Mouse (Mus musculus): ENCODE data around the gene Cd300c. TPM values are rescaled to one million over a fixed set of nuclear protein-coding genes. Genes with fewer than 3 reads are reported as not detected.
"Not testable (repeated sequence)": the region's sequence is repeated elsewhere in the genome, so short reads cannot be mapped to it uniquely, and the experiment has no call there.

The Cd300c gene
- polyA plus RNA-seq (2016; fragmentation: Nextera tagmentation; extraction: Ambion mirVana) = not detected in 2 replicates

DNA sequence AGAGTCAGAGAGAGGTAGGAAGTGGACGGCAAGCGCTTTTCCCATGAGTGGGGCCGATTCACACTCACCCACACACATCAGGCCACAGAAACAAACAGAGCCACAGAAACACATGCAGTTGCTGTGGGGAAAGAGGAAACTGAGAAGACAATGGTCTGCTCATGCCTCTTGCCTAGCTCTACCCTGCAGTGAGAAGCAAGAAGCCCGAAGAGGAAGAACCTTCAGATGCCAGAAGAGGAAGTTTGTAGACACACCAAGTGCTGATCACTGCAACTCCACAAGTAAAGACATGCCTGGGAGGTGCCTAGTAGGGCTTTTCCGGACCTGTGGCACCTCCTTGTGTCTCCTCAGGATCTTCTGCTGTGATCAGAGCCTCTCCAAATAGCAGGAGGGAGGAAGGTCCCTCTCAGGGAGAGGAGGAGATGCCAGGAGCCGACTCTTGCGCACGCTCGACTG lies at the start of gene Cd300c:
Gene Cd300c, minus strand, starts transcription at position 406 of the 456 bp plus-strand sequence.
- no peak for ATAC-seq (ENCODE audit: insufficient number of reproducible peaks, low FRiP score)
- H3K4me3 ChIP-seq = no peak within 1 kb of the TSS
- H3K9ac ChIP-seq = no peak within 1 kb of the TSS
- 82% methylated on average over 9 of the region's 9 CpGs for WGBS
- H3K4me2 ChIP-seq = no peak within 1 kb of the TSS
- H3K9me3 ChIP-seq (replicated peaks) = peaks cover 10% of the 10 kb centered on the region; the same call in 1 of the 2 replicates
- no peaks in the 10 kb centered on the region for H3K27me3 ChIP-seq (replicated peaks)
- H3K4me1 ChIP-seq (replicated peaks) = peaks cover 6% of the 10 kb centered on the region
- H3K36me3 ChIP-seq = no peaks in the 10 kb centered on the region
- no peak within 1 kb of the TSS for H3K27ac ChIP-seq (ENCODE audit: poor library complexity, severe bottlenecking)

DNA sequence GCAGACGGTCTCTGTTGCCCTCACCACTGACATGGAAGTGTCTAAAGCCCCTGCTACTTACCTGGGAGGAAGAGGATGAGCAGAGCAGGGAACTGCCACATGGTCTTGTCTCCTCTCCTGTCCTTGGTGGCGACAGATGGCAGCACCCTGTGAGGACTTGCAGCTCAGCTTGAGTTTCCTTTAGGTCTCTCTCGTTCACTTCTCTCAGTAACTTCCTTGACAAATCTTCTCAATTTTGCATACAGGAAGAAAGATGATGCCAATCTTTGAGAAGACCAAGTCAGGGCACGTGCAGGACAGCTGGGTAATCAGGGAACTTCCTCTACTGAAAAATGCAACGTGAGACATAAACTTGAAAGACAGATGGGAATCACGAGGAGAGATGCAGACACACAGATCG lies 47.1 kb upstream of the Cd300c start, which contains the start of gene Cd300ld2:
Gene Cd300ld2, minus strand, starts transcription at position 101 of the 400 bp plus-strand sequence.
- not testable (repeated sequence) for H3K4me1 ChIP-seq (replicated peaks); H3K27me3 ChIP-seq (replicated peaks); H3K4me2 ChIP-seq; H3K27ac ChIP-seq (ENCODE audit: poor library complexity, severe bottlenecking); H3K36me3 ChIP-seq; H3K4me3 ChIP-seq; H3K9ac ChIP-seq; ATAC-seq (ENCODE audit: insufficient number of reproducible peaks, low FRiP score); H3K9me3 ChIP-seq (replicated peaks)
- no CpG with 5 or more reads among the region's 7 CpGs for WGBS

DNA sequence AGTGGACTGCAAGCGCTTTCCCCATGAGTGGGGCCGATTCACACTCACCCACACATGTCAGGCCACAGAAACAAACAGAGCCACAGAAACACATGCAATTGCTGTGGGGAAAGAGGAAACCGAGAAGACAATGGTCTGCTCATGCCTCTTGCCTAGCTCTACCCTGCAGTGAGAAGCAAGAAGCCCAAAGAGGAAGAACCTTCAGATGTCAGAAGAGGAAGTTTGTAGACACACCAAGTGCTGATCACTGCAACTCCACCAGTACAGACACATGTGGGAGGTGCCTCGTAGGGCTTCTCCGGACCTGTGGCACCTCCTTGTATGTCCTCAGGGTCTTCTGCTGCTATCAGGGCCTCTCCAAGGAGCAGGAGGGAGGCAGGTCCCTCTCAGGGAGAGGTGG lies 35.1 kb upstream of the Cd300c start:
- Histone ChIP-seq H3K27ac (ENCODE audit: poor library complexity, severe bottlenecking) (no peak overlapping the region), H3K4me2 (no peak overlapping the region), H3K4me3 (no peak overlapping the region), H3K9me3 (replicated peaks) (no peaks in the 10 kb centered on the region), H3K27me3 (replicated peaks) (peaks cover 4% of the 10 kb centered on the region; the same call in 1 of the 2 replicates), H3K36me3 (no peaks in the 10 kb centered on the region), H3K4me1 (replicated peaks) (no peaks in the 10 kb centered on the region), H3K9ac (no peak overlapping the region)
- WGBS = 75% methylated on average over 5 of the region's 5 CpGs
- ATAC-seq (ENCODE audit: insufficient number of reproducible peaks, low FRiP score) = no peak

DNA sequence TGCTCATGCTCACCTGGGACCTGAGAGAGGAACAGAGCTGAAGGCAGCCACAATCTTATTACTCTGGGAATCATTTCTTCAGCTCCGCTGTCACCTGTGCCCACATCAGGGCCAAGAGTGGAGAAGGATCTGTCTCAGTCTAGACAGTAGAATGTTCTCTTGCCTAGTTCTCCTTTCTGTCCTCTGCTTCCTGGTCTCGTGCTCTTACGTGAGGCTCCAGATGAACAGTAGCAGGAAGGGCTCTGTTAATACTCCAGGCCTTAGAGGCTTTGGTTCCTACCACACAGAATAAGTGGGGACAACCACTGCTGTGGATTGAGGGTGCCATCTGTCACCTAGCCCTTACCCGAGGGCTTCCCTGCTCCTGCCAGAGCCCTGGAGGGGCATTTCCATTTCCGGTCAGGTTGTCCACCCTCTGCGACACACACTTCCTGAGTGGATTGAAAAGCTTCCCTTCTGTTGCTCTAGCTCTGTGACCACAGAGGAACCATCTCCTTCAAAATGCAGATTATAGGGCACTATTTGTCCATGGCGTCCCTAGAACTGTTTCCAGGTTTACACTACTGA lies 32.6 kb upstream of the Cd300c start, which contains the start of gene Cd300c2:
Gene Cd300c2, minus strand, starts transcription at position 407 of the 567 bp plus-strand sequence.
- Histone ChIP-seq H3K27me3 (replicated peaks) (peaks cover 13% of the 10 kb centered on the region; the same call in 1 of the 2 replicates), H3K9ac (no peak within 1 kb of the TSS), H3K4me1 (replicated peaks) (no peaks in the 10 kb centered on the region), H3K9me3 (replicated peaks) (no peaks in the 10 kb centered on the region), H3K36me3 (no peaks in the 10 kb centered on the region), H3K4me2 (no peak within 1 kb of the TSS), H3K27ac (ENCODE audit: poor library complexity, severe bottlenecking) (no peak within 1 kb of the TSS), H3K4me3 (no peak within 1 kb of the TSS)
- 67% methylated on average over 7 of the region's 7 CpGs for WGBS
- ATAC-seq (ENCODE audit: insufficient number of reproducible peaks, low FRiP score) = no peak

DNA sequence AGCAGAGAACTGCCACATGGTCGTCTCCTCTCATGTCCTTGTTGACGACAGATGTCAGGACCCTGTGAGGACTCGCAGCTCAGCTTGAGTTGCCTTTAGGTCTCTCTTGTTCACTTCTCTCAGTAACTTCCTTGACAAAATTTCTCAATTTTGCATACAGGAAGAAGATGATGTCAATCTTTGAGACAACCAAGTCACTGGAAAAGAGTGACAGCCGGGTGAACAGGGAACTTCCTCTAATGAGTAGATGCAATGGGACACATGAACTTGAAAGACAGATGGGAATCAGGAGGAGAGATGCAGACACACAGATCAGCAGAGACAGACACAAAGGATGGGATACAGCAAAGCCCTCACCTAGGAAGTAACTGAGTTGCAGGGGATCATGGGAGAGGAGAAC lies 20.8 kb upstream of the Cd300c start, which contains the start of gene Cd300ld:
Gene Cd300ld, minus strand, starts transcription at position 130 of the 400 bp plus-strand sequence.
- Histone ChIP-seq H3K27me3 (replicated peaks) (no peaks in the 10 kb centered on the region), H3K27ac (ENCODE audit: poor library complexity, severe bottlenecking) (no peak within 1 kb of the TSS), H3K9ac (no peak within 1 kb of the TSS), H3K4me3 (no peak within 1 kb of the TSS), H3K4me2 (no peak within 1 kb of the TSS), H3K36me3 (no peaks in the 10 kb centered on the region), H3K4me1 (replicated peaks) (no peaks in the 10 kb centered on the region), H3K9me3 (replicated peaks) (no peaks in the 10 kb centered on the region)
- no peak for ATAC-seq (ENCODE audit: insufficient number of reproducible peaks, low FRiP score)
- WGBS = 67% methylated on average over 4 of the region's 4 CpGs

DNA sequence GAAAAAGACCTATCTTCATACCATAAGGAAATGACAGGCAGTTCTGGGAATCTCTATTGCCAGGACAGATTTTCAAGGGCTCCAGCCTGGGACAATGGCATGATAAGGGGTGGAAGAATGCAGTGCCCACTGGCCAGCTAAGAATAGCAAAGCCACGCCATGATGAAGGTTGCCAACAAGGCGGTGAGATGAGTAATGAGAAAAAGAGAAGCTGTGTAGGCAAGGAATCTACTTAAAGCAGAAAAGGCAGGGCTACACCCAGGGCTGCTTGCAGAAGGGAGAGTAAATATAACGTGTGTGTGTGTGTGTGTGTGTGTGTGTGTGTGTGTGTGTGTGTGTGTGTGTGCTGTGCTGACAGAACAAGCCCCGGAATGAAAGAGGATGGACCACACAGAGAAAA lies 12.9 kb upstream of the Cd300c start:
- no peak for ATAC-seq (ENCODE audit: insufficient number of reproducible peaks, low FRiP score)
- no peak overlapping the region for H3K4me2 ChIP-seq
- no peaks in the 10 kb centered on the region for H3K36me3 ChIP-seq
- 62% methylated on average over 4 of the region's 4 CpGs for WGBS
- H3K4me3 ChIP-seq = no peak overlapping the region
- H3K9ac ChIP-seq = no peak overlapping the region
- H3K27ac ChIP-seq (ENCODE audit: poor library complexity, severe bottlenecking) = no peak overlapping the region
- H3K27me3 ChIP-seq (replicated peaks) = no peaks in the 10 kb centered on the region
- no peaks in the 10 kb centered on the region for H3K4me1 ChIP-seq (replicated peaks)
- peaks cover 25% of the 10 kb centered on the region for H3K9me3 ChIP-seq (replicated peaks)

DNA sequence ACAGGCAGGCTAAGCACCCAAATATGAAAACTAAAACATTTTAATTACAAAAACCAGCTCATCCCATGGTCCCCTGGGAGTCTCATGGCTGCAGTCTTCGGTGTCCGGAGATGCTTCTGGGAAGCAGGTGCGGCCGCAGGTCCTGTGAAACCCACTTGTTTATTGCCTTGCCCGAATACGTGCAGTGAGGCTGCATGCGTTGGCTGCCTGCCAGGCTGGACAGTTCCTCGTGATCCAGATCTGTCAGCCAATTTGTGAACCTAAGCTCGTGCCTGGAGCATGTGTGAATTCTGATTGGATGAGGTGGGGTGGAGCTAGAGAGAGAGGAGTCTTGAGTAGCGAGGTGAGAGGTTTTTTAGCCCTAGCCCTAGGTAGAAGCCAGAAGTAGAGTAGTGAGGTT lies 3.8 kb upstream of the Cd300c start:
- Histone ChIP-seq H3K9me3 (replicated peaks) (peaks cover 21% of the 10 kb centered on the region), H3K4me2 (no peak overlapping the region), H3K27me3 (replicated peaks) (no peaks in the 10 kb centered on the region), H3K4me1 (replicated peaks) (no peaks in the 10 kb centered on the region), H3K27ac (ENCODE audit: poor library complexity, severe bottlenecking) (no peak overlapping the region), H3K36me3 (no peaks in the 10 kb centered on the region), H3K9ac (no peak overlapping the region), H3K4me3 (no peak overlapping the region)
- 78% methylated on average over 10 of the region's 10 CpGs for WGBS
- ATAC-seq (ENCODE audit: insufficient number of reproducible peaks, low FRiP score) = no peak

DNA sequence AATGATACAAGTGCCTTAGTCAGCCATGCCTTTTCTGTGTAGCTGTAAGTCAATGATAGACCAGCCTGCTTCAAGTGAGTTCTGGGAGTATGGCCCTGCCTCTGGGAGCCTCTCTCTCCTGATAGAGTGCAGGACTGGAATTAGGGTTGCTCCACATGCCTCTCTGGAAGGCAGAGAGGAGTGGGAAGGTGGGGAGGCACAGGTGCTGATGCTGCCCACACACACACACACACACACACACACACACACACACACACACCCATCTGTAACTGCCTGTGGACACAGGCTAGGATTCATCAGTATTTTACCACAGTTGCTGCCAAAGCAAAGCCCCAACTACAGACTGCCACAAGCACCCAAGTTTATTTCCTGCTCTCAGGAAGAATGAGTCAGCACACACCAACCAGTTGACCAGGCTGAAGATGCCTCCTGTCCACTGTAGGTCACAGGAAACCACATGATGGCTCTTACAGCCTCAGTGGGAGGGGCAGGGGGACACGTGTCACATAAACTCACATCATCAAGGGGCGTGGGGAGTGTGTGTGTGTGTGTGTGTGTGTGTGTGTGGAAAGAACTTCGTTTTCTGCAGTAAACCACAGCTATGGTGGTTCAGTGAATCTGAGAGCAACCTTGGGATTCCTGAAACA lies 3.7 kb downstream of the Cd300c start:
- peaks cover 12% of the 10 kb centered on the region for H3K4me1 ChIP-seq (replicated peaks)
- 0 out of 2 replicates have a peak overlapping the region, but pooled peaks have one; percentile 18 for H3K27ac ChIP-seq (ENCODE audit: poor library complexity, severe bottlenecking)
- 52% methylated on average over 3 of the region's 3 CpGs for WGBS
- H3K4me2 ChIP-seq = no peak overlapping the region
- no peaks in the 10 kb centered on the region for H3K9me3 ChIP-seq (replicated peaks)
- no peak for ATAC-seq (ENCODE audit: insufficient number of reproducible peaks, low FRiP score)
- no peaks in the 10 kb centered on the region for H3K36me3 ChIP-seq
- no peaks in the 10 kb centered on the region for H3K27me3 ChIP-seq (replicated peaks)
- no peak overlapping the region for H3K4me3 ChIP-seq
- H3K9ac ChIP-seq = no peak overlapping the region

DNA sequence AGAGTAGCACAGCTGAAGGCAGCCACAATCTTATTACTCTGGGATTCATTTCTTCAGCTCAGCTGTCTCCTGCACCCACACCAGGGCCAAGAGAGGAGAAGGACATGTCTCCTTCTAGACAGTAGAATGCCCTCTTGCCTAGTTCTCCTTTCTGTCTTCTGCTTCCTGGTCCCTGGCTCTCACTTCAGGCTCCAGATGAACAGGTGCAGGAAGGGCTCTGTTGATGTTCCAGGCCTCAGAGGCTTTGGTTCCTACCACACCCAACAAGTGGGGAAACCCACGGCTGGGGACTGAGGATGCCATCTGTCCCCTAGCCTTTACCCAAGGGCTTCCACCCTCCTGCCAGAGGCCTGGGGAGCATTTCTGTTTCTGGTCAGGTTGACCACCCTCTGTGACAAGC lies 8.6 kb downstream of the Cd300c start:
- no peak overlapping the region for H3K4me3 ChIP-seq
- no peaks in the 10 kb centered on the region for H3K36me3 ChIP-seq
- H3K4me2 ChIP-seq = no peak overlapping the region
- no peak overlapping the region for H3K27ac ChIP-seq (ENCODE audit: poor library complexity, severe bottlenecking)
- ATAC-seq (ENCODE audit: insufficient number of reproducible peaks, low FRiP score) = no peak
- 62% methylated on average over 1 of the region's 1 CpGs for WGBS
- peaks cover 7% of the 10 kb centered on the region for H3K4me1 ChIP-seq (replicated peaks)
- H3K9me3 ChIP-seq (replicated peaks) = no peaks in the 10 kb centered on the region
- no peak overlapping the region for H3K9ac ChIP-seq
- no peaks in the 10 kb centered on the region for H3K27me3 ChIP-seq (replicated peaks)

DNA sequence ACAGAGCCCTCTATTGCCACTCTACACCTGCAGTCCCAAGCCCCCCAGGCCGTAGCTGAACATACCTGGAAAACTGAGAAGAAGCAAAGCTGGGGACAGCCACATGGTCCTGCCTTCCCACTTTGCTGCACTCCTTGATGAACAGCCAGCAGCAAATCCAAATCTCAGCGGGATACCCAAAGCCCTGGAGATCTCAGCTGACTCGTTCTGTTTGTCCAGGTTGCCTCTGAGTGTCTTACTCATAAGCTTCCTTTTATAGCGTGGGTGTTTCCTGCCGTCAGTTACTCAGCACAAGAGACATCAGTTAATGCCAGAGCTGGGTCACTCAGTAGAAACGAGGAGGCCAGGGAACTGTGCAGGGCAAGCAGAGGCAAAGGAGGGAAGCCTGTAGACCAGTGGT lies 34.8 kb downstream of the Cd300c start, which contains the start of gene Cd300lb:
Gene Cd300lb, minus strand, starts transcription at position 243 of the 400 bp plus-strand sequence.
- Histone ChIP-seq H3K27me3 (replicated peaks) (no peaks in the 10 kb centered on the region), H3K4me1 (replicated peaks) (peaks cover 20% of the 10 kb centered on the region), H3K4me3 (no peak within 1 kb of the TSS), H3K9me3 (replicated peaks) (no peaks in the 10 kb centered on the region), H3K27ac (ENCODE audit: poor library complexity, severe bottlenecking) (no peak within 1 kb of the TSS), H3K36me3 (no peaks in the 10 kb centered on the region), H3K9ac (no peak within 1 kb of the TSS), H3K4me2 (no peak within 1 kb of the TSS)
- 36% methylated on average over 6 of the region's 6 CpGs for WGBS
- no peak for ATAC-seq (ENCODE audit: insufficient number of reproducible peaks, low FRiP score)

DNA sequence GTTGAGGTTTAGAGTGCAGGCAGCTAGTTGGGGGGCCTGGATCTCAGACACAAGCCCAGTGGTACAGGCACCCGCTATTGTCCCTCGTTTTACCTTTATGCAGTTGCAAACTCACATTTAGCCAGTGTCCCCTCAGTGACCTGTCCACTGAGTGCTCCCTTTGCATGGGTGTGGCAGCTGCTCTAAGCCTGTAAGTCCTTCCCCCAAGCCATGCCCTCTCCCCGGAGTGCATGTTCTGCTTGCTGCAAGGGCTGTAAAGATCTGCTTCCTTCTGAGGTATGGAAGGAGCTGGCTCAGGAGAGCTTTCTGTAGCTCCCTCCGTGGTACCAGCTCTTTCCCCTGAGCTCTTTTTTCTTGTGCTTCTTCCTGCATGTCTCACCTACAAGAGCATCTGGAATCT lies 35.4 kb downstream of the Cd300c start:
- Histone ChIP-seq H3K27me3 (replicated peaks) (no peaks in the 10 kb centered on the region), H3K4me2 (no peak overlapping the region), H3K36me3 (no peaks in the 10 kb centered on the region), H3K4me1 (replicated peaks) (peaks cover 25% of the 10 kb centered on the region), H3K4me3 (no peak overlapping the region), H3K27ac (ENCODE audit: poor library complexity, severe bottlenecking) (no peak overlapping the region), H3K9ac (no peak overlapping the region), H3K9me3 (replicated peaks) (no peaks in the 10 kb centered on the region)
- 73% methylated on average over 4 of the region's 4 CpGs for WGBS
- no peak for ATAC-seq (ENCODE audit: insufficient number of reproducible peaks, low FRiP score)

Measured in heart, embryonic 12.5 days (tissue).